Mouse (Mus musculus): ENCODE measurements around the gene Gm1043. TPM values are rescaled to one million over a fixed set of nuclear protein-coding genes. Genes with fewer than 3 reads are reported as not detected.
A peak's percentile ranks its signal among the peaks of the same experiment; 100 is the strongest.

The Gm1043 gene
- polyA plus RNA-seq, 2 experiments from 2014 or later: 1.3 to 1.4 TPM

DNA sequence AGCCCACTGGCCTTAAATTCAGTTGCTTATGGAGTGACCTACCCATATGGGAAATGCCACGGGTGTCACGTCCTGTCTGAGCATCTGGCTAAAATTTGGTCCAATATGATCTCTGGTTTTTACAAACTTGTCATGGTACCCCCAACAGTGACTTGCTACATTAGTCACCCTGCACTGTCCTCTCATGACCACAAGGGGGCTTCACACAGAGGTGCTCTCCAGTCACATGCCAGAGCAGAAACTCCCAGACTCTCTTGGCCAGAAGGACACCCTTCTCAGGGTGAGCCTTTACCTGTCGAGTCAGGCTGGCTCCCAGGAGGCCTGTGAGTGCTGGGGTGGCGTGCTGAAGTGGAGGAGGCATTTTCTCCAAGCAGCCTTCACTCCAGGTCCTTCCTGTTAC lies 33.1 kb downstream of the Gm1043 start:
- ATAC-seq: peak; percentile 40

DNA sequence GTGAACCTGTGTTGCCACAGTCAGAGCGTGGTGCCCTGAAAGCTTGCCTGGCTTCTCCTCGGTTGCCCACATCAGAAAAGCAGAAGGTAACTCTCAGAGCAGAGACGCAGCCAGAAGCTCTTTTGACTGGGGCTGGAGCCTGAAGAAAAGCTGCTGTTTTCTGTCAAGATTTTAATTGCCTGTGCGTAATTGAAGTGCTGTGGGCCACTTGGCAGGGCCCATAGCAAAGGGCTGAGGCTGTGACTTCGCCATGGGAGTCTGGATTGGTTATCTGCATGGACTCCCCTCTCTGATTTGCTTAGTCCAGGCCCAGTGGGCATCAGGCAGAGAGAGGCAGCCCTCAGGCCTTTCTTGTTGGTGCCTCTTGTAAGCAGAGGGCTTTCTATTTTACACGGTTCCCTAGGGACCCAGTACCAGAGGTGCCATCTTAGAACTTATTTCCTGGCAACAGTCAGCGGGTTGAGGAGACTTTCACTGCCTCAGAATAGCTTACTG lies 36.1 kb downstream of the Gm1043 start:
- no peak for ATAC-seq

DNA sequence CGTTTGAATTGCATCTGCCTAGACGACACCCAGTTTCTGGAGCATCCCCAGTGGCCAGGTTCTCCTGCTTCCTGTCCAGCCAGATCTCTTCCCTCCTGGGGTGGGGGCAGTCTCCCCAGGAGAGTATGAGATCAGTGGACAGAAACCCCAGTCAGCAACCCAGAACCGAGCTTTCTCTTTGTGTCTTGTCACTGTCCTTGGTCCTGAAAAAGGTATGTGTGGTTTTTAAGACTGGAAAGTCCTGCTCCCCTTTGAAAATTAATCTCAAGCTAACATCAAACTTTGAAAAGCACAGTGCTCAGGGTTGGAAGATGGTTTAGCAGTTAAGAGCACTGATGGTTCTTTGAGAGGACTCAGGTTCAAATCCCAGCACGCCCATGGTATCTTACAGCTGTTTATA lies 46.7 kb downstream of the Gm1043 start:
- ATAC-seq: no peak

DNA sequence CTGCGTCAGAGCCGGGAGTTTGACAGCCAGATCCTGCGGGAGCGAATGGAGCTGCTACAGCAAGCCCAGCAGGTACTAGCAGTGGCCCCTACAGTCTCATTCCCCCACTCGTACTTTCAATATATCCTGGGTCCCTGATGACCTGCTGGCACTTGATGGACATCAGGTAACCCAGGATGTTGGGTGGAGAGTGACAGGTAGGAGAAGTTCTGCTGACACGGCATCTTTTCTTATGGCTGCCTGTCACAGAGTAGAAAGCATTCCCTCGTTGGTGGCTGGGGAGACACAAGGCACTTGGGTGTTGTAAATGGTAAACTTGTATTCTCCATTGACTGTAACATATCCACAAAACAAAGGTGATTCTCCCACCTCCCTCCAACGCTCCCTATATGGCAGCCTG lies 56.6 kb downstream of the Gm1043 start:
- ATAC-seq: no peak

DNA sequence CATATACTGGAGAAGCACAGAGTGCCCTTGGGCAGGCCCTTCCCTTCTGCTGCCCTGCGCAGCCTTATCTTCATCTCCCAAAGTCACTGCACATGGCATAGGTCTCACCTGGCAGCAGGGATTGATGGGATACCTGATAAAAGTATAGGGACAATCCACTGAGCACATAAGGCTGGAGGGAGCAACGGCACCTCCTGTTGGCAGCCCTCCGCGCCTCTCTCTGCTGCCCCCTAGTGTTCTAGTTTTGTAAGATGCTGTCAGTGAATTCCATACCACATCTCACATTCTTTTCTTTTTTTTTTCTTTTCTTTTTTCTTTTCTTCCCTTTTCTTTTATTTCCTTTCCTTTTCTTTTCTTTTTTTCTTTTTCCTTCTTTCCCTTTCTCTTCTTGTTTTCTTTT lies 62.4 kb downstream of the Gm1043 start:
- peak; percentile 19 for ATAC-seq

DNA sequence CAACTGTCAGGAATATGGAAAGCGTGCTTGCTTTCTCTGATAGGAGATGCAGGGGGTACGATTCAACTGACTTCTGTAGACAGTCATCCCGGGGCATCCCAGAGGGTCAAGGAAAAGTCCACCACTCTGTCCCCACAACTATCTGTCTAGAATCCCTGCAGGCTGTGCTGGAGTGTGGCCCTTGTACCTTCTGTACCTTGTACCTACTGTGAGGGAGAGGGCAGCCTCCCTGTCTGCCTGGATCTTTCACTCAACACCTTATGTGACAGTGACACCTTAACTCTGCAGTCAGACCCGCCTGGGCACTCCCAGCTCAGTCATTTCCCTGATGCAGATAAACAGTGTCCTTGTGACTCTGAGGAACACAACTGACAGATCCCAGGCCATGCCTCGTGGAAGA lies 65.5 kb downstream of the Gm1043 start:
- no peak for ATAC-seq

DNA sequence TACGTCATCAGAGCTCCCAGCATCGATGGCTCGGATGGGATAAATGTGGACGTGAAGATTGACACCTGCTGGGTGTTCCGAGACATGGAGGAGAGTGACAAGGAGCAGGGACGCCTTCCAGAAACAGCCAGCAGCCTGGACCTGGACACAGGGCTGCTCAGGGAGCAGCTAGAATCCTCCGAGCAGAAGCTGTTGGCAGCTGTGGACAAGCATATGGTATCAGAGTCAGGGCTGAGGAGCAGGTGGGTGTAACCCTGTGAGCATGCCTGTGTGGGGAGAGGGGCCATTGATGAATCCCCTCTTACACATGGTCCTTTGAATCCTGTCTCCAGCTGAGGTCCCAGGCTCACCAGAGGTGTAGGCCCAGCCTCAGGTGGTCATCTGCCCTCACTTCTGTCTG lies 69.3 kb downstream of the Gm1043 start:
- no peak for ATAC-seq

DNA sequence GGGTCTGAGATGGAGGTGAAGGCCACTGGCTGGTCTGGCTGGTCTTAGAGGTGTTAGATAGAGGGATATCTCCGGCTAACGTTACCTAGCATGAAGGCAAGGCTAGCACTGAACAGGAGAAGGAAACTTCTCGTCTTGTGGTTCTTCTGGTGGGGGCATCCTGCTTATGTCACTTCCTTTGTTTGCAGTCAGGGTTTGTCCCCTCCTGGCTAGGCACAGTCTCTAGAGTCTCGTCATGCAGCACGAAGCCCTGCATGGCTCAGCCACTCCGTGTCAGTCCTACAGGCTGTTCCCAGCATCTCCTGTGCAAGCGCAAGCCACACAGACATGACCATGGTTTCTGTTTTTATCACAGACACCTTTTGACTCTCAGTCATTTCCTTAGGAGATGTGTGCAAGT lies 73.2 kb downstream of the Gm1043 start:
- ATAC-seq: peak; percentile 61

DNA sequence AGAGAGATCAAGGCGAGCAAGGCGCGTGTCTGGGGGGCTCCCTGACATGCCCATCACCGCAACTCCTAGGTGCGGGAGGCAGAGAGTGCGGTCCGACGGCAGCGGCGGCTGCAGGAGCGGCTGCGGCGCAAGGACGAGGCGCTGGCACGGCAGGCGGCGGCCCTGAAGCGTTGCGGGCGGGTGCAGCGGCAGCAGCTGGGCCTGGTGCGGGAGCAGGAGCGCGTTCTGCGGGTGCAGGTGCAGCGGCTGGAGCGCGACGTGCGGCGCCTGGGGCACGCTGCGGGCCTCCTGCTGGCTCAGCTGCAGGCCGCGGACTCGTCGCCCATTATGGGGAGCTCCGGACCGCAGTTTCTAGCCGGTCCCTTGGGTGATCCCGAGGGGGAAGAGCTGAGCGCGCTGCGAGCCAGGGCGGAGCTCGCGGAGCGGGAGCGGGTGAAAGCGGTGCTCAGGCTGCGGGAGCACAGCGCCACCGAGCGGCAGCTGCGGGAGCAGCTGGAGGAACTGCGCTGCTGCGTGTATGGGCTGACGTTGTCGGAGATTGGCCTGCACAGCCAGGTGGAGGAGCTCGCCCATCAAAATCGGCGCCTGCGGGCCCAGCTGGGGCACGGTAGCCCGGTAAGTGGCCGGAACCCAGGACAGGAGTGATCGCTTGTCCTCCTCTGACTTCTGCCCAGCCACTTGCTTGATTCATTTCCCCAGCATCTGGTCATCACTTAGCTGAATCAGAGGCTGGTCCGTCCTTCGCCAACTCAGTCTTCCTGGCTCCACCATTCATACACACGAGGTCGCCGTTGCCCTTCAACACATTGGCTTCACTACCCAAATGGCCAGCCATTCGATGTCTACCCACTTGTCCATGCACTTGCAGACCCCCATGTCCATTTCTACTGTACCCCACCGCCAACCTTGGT lies 78.0 kb downstream of the Gm1043 start:
- peak; percentile 49 for ATAC-seq

DNA sequence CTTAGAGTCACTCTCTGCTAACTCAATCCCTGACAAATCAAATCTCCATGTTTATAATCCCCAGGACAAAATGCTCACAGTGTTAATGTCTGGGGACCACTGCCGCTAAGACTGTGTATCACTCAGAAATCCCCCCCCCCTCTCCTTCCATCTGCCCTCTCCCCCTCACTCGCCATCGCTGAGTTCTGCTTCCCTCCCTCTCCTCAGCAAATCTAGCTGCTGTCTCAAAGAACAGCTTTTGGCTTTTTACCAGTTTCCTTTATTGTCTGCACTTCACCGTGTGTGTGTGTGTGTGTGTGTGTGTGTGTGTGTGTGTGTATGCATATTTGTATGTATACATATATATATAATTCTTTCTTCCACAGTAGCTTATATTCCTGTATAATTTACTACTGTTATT lies 91.3 kb downstream of the Gm1043 start:
- ATAC-seq: no peak

DNA sequence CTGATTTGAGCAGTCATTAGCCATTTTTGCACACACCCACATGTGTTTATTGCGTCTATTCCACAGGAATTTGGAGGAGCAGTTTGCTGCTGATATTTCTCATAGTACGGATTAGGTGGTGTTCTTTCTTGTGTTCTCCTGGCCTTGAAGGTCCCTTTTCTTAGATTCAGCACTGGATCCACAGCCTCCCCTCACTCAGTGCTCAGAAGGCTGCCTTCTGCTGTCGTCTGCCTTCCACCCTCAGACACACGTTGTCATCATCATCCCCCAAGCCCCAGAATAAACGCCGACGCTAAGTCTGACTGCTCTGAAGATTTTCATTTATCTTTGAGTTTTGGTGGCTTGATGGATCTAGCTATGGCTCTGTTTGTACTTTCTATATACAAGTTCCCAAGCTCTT lies 91.9 kb downstream of the Gm1043 start:
- no peak for ATAC-seq

DNA sequence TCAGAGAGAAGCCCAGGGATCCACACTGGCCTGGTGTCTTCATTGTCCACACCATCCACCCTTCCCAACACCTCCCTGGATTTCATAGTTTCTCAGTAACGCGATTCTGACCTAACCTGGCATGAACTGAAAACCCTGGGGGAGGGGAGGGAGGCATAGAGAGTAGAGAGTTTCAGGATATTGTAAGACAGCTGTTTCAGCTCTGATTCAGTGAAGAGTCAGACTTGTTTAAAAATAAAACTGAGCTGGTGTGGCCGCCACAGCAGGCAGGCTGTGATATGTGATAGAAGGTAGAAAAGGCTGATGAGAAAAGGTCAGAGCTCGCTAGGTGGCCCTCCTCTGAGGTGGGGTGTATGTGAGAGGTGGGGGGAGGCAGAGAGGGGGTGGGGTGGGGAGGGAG lies 93.6 kb downstream of the Gm1043 start:
- no peak for ATAC-seq

DNA sequence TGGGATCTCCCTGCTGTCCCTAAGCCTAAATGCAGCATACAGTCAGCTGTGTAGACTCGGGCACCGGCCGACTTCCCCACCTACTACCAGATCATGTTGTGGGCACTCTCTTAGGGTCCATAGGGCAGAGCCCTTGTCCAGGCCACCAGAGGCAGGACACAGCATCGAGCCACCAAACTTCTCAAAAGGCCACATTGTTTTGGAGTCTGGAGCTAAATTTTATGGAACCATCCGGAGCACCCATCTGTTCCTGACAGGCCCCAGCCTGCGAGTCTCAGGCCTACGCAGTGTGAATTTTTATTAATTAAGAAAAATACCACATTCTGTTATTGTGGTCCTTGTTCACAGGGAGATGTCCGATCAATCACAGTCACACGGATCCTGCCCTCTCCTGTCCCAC lies 94.7 kb downstream of the Gm1043 start:
- no peak for ATAC-seq

DNA sequence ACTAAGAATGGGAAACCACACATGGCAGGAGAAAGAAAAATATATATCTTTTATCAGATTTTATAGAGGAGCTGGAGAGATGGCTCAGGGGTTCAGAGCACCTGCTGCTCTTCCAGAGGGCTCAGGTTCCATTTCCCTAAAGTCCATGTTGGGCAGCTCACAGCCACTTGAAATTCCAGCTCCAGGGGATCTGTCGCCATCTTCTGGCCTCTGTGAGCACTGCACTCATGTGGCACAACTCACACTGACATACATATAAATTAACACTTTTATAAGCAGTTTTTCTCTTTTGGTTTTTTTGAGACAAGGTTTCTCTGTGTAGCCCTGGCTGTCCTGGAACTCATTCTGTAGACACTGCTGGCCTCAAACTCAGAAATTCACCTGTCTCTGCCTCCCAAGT lies 95.5 kb downstream of the Gm1043 start:
- no peak for ATAC-seq

DNA sequence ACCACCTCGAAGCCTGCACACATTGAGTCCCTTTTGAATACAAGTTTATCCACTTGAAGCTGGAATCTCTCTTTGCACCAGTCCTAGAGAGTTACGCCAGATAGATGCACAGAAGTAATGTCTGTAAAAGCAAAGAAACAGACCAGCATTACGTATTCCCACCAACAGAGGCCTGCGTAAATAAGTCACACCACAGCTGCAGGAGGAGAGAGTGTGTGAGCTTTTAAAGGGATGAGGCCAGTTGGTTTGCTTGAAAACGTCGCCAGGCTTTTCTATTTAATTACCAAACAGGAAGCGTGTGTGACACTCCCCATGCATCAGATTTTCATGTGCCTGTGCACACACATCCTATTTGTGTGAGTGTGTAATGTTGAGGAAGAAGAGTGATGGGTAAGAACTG lies 99.4 kb downstream of the Gm1043 start:
- ATAC-seq: no peak

DNA sequence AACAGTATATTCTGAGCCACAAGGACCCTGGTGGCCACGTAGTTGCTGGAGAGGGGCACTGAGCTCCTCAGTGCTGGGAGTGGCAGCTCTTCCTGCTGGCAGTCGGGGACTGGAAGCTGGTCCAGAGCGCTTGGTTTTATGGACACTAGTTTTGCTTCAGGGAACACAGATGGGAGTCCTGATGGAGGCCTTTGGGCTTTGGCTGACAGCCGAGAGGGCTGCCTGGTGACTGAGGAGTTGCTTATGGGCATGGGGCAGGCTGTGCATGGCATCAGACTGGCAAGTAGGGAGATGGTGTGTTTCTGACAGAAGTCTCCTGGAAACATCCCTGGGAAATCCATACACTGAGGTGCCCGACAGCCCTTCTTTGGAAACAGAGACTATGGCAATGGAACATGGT lies 105.2 kb downstream of the Gm1043 start:
- no peak for ATAC-seq

DNA sequence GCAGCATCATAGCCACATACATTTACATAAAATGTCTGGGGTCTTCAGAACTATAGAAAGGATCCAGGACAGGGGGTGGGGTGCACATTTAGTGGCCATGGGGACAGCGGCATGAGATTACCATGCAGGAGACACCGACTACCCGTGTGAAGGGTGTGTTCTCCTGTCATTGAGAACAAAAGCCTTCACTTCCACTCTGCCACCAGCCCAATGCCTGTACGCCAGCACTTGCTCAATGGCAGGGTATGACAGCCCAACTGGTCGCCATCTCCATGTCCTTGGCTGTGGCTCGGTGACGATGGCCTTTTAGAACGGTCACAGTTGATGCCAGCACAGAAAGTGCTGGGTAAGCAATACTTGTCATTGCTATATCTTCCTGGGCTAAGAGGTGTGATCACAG lies 111.0 kb downstream of the Gm1043 start:
- no peak for ATAC-seq

DNA sequence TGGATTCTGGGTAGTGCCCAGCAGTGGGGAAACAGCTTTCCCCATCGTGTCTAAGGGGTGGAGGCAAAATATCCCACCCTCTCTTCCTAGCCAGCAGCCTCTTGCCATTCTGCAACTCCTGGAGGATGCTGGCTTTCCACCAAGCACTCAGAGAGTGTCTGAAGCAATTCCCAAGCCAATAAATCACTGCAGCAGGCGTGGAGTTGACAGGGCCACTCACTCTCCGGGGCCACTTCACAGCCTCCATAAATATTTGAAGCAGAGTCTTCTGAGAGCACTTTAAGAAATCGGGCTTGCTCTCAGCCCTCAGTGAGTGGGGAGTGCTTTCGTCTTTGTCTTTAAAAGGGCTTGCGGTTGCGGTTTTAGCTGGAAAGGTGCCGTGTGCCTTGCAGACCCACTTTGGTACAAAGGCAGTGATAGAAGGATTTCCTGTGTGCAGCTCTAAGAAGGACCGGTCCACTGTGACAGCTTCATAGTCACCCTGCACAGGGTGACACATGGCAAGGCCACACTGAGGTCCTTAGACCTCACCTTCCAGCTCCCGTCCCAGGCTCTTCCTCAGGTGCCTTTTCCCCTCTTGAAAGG lies 111.6 kb downstream of the Gm1043 start:
- peak; percentile 73 for ATAC-seq

DNA sequence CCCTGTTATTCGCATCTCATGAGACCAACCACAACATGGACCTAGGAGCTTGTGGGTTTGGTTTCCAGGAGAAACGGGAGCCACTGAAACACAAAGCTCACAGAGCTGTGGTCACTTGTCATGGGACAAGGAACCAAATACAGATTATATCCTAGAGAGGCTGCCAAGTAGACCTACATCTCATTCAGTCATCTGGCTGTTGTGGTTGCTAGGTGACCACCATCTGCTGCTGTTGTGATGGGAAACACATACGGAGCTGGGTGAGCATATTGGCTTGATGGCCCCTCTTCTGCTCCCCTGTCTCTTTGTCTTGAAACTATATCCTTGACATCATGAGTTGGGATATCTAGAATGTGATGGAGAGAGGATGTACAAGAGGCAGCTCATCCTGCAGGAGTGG lies 112.3 kb downstream of the Gm1043 start:
- no peak for ATAC-seq

DNA sequence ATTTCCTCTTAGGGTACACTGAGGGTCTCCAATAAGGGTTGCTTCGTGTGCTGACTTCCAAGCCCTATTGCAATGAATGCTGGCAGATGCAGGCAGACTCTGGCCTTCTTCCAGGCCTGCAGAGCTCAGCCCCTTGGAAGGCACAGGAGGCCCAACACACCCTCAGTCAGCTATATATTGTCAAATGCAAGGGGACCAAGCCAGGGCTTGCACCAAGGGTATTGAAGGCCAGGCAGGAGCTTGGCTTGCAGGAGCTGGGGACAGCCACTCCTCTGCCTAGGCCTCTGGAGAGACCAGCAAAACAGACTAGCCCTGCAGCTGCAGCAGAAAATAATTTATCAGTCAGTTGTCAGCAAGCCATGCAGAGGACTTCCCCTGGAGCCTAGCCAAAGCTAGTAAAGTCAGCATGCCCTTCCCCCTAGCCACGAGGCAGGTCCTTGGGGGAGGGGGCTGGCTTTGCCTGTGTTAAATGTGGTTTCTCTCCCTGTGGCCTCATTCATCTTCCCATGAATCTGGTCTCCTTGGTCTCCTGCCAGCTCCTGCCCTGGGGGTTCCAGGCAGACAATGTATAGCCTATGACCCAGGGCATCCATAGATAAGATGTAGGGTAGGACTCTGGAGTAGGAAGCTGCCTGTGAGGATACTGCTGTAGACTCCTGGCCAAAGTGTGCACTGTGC lies 113.0 kb downstream of the Gm1043 start:
- ATAC-seq: no peak

DNA sequence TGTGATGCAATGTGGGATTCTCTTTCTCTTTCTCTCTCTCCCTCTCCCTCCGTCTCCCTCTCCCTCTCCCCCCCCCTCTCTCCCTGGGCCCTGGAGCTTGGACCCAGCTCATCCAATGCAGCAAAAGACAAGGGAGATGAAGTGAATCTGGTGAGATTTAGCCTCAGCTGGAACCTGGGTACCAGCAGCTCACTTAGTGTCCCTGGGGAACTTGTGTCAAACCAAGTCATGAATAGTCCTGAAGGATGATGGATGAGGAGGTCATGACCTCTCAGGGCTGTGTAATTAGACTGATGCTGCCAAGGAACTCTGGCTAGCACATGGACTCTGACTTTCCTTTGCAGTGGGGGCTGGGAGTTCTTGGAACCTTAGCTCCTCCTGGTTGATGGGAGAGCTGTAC lies 117.1 kb downstream of the Gm1043 start:
- ATAC-seq: no peak

DNA sequence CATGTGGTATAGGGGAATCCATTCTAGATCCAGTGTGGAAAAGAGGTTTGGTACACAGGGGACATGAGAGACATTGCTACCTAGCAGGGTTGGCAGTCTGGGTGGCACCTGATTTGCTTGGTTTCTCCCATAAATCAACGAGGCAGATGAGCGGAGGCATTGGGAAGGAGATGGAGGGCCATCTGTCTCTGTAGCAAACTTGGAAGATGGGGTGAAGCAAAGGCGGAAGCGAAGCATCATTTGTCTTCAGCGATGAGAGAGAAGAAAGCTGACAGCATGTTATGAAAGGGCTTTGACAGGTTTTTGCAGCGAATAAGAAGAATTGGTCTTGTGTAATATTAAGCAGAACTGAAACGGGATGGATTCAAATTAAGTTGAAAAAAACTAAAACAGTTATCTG lies 119.7 kb downstream of the Gm1043 start:
- ATAC-seq: no peak

DNA sequence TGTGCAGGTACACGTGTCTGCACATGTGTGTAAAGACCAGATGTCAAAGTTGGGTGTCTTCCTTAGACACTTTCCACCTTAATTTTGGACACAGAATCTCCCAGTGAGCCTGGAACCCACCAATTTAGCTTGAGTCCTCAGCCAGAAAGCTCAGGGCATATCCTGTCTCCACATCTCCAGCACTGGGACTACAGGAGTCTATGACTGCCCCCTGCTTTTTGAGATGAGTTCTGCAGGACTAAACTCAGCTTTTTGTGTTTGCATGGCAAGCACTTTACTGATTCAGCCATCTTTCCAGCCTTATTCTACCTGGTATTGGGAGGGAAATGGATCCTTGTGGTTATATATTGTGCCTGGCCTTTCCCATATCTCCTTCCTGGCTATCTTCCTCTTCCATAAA lies 120.2 kb downstream of the Gm1043 start:
- ATAC-seq: no peak

DNA sequence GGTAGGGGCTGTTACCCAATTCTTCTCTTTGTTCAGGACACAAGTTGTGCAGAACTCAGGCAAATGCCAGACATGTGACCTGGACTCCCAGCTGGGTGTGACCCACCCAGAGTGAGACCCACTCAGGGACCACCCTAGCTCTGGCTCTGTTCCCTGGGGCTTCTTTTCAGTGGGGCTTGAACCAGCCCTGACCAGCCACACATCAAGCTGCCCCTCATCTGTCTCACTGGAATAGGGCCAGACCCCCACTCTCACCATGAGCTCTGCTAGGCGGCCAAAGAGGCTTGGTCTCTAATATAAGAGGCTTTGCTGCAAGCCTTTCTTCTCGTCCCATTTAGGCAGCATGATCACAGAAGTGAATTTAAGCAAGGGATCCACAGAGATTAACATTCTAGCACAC lies 121.2 kb downstream of the Gm1043 start:
- ATAC-seq: no peak

Measured in activated CD4-positive, CD25-positive, alpha-beta regulatory T cell, adult 4 months (primary cell).